Mouse (Mus musculus) thymus, postnatal 14 days (tissue): ENCODE data around the gene Sumf2.

Experiments used
- DNase-seq: peaks from one replicate; pipeline ENCODE4 v3.0.0; 2021

Gene Sumf2

DNA sequence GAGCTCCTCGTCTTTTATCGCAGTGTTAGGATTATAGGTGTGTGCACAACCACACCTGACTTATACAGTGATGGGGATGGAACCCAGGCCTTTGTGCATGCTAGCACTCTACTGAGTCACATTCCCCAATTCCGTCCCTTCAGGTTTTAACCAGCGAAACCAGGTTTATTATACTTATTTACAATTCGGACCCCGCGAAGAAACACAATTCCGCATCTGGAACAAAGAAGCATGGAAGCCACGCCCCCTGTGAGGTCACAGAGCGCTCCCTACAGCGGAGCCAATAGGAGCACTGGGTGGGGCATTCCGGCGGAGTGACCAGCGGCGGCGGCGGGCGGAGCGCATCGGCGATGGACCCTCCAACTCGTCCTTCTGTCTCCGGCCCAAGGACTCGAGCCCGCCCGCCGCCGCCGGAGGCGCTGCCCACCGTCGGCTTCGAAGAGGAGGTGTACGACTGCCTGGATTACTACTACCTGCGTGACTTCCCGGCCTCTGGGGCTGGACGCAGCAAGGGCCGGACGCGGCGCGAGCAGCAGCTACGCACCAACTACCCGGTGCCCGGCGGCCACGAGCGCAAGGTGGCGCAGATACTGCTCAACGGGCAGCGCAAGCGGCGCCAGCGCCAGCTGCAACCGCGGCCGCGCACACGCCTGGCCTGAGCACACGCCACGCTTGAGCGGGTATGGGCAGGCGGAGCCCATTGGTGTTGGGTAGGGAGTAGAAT lies 61.6 kb downstream of the Sumf2 start, which contains the start of gene Nupr1l:
TSS of gene Nupr1l (plus strand) at position 299 of the 724 bp plus-strand sequence.
- peak; percentile 88 for DNase-seq

DNA sequence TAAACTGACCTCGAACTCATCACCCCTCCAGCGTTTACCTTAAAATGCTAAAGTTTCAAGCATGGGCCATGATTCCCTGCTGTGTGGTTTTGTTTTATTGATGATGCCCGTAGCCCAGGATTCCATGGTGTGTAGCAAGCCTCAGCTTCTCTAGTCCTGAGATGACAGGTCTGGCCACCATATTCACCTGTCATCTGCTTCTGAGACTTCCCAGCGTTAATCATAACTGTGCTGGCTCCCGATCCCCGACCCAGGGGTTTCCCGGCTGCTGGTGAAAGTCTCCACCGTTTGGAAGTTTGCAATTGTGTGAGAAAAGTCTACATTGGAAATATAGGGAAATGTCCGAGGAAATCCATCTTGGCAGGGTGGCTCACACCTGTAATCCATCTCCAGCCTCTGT lies 62.4 kb downstream of the Sumf2 start:
- no peak for DNase-seq

DNA sequence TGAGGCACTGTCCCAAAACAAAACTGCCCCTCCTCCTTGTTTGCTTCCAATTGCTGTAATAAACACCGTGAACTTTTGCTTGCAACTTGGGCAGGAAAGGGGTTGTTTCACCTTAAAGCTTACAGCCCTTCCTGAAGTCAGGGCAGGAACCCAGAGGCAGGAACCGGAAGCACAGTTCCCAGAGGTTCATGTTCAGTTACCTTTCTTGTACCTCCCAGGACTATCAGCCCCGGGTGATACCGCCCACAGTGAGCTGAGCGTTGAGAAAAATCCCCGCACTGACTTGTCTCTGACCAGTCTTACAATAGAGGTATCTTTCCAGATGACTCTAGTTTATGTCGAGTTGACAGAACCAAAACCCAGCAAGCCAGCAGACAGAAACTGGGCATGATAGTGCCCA lies 62.8 kb downstream of the Sumf2 start:
- DNase-seq, result no peak
